Mouse (Mus musculus) limb, embryonic 11.5 days (tissue): ENCODE data around the gene Kdelr3. TPM values are rescaled to one million over a fixed set of nuclear protein-coding genes. Genes with fewer than 3 reads are reported as not detected.
A peak's percentile ranks its signal among the peaks of the same experiment; 100 is the strongest.

Experiments
- ATAC-seq: fragments of 200-750 bp; cut with Nextera tagmentation; 2 replicates; pipeline ENCODE4 v1.8.0; 2017; ENCODE audit warnings: low read depth; ENCODE audit not compliant: insufficient number of reproducible peaks, low FRiP score, low TSS enrichment
- DNase-seq: peaks from one replicate; pipeline ENCODE4 v3.0.0-alpha.2; 2015; ENCODE audit warnings: low spot score
- H3K27ac ChIP-seq: fragments of 300-500 bp; sonication (generic); replicated peaks from 2 replicates; pipeline ENCODE4 v1.5.1; 2014; ENCODE audit warnings: low read depth, mild to moderate bottlenecking, low read length
- H3K27me3 ChIP-seq: fragments of 300-500 bp; sonication (generic); 2 replicates; pipeline ENCODE4 v1.6.1; 2014; ENCODE audit warnings: mild to moderate bottlenecking, low read length, mixed read lengths; ENCODE audit not compliant: control insufficient read depth, insufficient read depth
- H3K36me3 ChIP-seq: fragments of 300-500 bp; sonication (generic); 2 replicates; pipeline ENCODE4 v1.6.1; 2014; ENCODE audit warnings: mild to moderate bottlenecking, low read length, moderate library complexity, mixed read lengths; ENCODE audit not compliant: control insufficient read depth, insufficient read depth
- H3K4me1 ChIP-seq: fragments of 300-500 bp; sonication (generic); 2 replicates; pipeline ENCODE4 v1.6.1; 2014; ENCODE audit warnings: low read length, mixed read lengths; ENCODE audit not compliant: control insufficient read depth, insufficient read depth
- H3K4me2 ChIP-seq: fragments of 300-500 bp; sonication (generic); 2 replicates; pipeline ENCODE4 v1.6.1; 2014; ENCODE audit warnings: low read depth, mild to moderate bottlenecking, moderate library complexity; ENCODE audit not compliant: severe bottlenecking
- H3K4me3 ChIP-seq: fragments of 300-500 bp; sonication (generic); 2 replicates; pipeline ENCODE4 v1.5.1; 2014; ENCODE audit warnings: low read depth, low read length
- H3K9ac ChIP-seq: fragments of 300-500 bp; sonication (generic); 2 replicates; pipeline ENCODE4 v1.6.1; 2014; ENCODE audit warnings: mild to moderate bottlenecking, low read length
- H3K9me3 ChIP-seq: fragments of 300-500 bp; sonication (generic); 2 replicates; pipeline ENCODE4 v1.6.1; 2016; ENCODE audit warnings: low read length; ENCODE audit not compliant: control insufficient read depth
- WGBS: fragments of 180-500 bp; shearing (Covaris S2); extraction: QIAGEN DNeasy Blood & Tissue Kit; methylation state at CpG from one replicate; pipeline ENCODE4 v1.1.7; 2014; 5-methylcytosine and 5-hydroxymethylcytosine counted together
- polyA plus RNA-seq: library from polyadenylated mRNA; unstranded; fragments of >200 nt; fragmentation: Nextera tagmentation; extraction: Ambion mirVana; gene quantifications from 2 replicates; pipeline ENCODE4 v1.2.1, GENCODE M21; 2014

Kdelr3 gene
- polyA plus RNA-seq, 1 experiment from 2014 or later: 11.4 TPM

DNA sequence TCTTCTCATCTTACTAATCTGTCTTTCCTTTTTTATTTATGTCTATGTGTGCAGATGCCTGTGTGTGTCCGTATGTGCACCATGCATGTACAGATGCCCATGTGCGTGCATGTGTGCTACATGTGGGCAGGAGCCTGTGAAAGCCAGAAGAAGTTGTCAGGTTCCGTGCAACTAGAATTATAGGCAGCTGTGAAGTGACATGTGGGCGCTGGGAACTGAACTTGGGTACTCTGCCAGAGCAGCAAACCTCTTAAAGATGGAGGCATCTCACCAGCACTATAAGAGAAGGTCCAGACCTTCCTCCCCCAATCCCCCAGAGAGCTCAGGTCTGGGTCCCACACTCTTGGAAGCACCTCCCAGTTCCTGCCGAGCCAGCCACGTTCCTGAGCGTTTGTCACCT lies 9.8 kb upstream of the Kdelr3 start:
- H3K9me3 ChIP-seq: no peaks in the 10 kb centered on the region
- peaks cover 82% of the 10 kb centered on the region for H3K27me3 ChIP-seq
- WGBS: 29% methylated on average over 7 of the region's 7 CpGs
- H3K4me2 ChIP-seq: no peak overlapping the region
- ATAC-seq: no peak
- no peak overlapping the region for H3K9ac ChIP-seq
- no peak overlapping the region for H3K4me3 ChIP-seq
- H3K27ac ChIP-seq: no peak overlapping the region
- H3K36me3 ChIP-seq: no peaks in the 10 kb centered on the region
- peaks cover 11% of the 10 kb centered on the region for H3K4me1 ChIP-seq
- DNase-seq: no peak

DNA sequence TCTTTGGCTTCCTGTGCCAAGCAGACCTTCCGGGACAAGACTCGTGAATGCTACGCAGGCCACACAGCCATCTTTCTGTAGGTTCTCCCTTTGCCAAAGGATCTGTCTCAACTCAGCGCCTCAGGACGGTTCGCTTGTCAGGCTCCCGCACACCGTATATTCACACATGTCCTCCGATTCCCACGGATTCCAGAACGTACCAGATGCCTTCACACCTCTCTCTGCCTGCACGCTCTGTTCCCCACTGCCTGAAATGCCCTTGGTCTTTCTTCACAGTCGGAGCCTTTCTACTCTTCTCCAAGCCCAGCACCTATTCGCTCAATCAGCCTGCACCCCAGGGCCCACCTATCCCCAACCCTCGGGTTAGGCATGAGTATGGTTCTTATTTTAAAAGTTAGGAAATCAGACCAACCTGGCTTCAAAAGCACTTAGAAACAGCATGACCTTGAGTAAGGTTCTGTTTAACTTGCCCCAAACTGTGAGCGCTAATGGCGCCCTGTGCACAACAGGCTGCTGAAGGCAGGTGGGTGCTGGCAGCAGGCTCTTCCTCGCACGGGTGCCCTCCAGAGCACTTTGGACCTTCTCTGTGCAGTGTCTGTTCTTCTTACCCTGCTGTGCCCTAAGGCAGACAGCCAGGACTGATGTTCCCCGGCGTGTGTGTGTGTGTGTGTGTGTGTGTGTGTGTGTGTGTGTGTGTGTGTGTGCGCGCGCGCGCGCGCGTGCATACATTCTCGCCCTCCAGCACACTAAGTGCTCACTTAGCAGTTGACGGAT lies 9.0 kb upstream of the Kdelr3 start:
- DNase-seq (no peak), ATAC-seq (no peak)
- H3K27me3 ChIP-seq: peaks cover 78% of the 10 kb centered on the region
- no peaks in the 10 kb centered on the region for H3K36me3 ChIP-seq
- H3K27ac ChIP-seq: no peak overlapping the region
- no peak overlapping the region for H3K4me2 ChIP-seq
- no peak overlapping the region for H3K4me3 ChIP-seq
- peaks cover 13% of the 10 kb centered on the region for H3K4me1 ChIP-seq
- WGBS: 51% methylated on average over 31 of the region's 31 CpGs
- H3K9me3 ChIP-seq: no peaks in the 10 kb centered on the region
- H3K9ac ChIP-seq: no peak overlapping the region

DNA sequence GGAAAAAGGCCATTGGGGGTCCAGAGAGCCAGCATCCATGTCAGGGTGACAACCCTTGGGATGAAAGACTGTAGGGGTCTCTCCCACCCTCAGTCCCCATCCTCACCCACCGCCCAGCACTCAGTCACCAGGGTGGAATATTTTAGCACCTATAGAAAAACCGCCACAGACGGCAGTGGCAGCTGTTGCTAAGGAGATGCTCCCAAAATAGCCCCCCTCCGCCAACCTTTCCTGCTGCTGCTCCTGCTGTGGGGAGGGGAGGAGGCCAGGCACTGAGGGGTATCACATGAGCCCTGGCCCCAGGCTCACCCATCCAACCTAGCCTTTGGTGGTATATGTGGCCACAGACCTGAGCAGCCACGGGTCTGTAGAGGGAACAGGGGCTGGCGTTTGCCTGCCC lies 6.2 kb upstream of the Kdelr3 start:
- Histone ChIP-seq H3K4me3 (no peak overlapping the region), H3K4me1 (peaks cover 16% of the 10 kb centered on the region), H3K9ac (no peak overlapping the region; the same call in 1 of the 2 replicates), H3K36me3 (no peaks in the 10 kb centered on the region), H3K27me3 (peaks cover 71% of the 10 kb centered on the region), H3K27ac (no peak overlapping the region), H3K4me2 (no peak overlapping the region), H3K9me3 (no peaks in the 10 kb centered on the region)
- ATAC-seq (no peak), DNase-seq (no peak)
- WGBS: 38% methylated on average over 6 of the region's 6 CpGs

DNA sequence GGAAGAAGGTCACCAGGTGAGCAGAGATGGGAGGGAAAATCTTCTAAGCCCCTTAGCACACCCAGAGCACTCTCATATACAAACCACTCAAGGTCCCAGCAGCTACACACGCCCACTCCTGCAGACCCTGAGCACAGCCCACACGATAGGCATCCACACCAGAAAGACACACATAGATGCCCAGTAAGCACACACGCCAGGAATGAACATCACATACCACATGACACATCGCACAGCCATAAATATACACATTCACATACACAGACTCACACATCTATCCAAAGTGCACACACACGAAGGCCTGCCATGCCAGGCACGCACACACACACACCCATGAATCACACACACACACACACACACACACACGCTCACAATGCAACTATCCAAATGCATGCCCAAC lies 5.8 kb upstream of the Kdelr3 start:
- WGBS: 81% methylated on average over 7 of the region's 7 CpGs
- Histone ChIP-seq H3K9ac (no peak overlapping the region), H3K27me3 (peaks cover 71% of the 10 kb centered on the region)

DNA sequence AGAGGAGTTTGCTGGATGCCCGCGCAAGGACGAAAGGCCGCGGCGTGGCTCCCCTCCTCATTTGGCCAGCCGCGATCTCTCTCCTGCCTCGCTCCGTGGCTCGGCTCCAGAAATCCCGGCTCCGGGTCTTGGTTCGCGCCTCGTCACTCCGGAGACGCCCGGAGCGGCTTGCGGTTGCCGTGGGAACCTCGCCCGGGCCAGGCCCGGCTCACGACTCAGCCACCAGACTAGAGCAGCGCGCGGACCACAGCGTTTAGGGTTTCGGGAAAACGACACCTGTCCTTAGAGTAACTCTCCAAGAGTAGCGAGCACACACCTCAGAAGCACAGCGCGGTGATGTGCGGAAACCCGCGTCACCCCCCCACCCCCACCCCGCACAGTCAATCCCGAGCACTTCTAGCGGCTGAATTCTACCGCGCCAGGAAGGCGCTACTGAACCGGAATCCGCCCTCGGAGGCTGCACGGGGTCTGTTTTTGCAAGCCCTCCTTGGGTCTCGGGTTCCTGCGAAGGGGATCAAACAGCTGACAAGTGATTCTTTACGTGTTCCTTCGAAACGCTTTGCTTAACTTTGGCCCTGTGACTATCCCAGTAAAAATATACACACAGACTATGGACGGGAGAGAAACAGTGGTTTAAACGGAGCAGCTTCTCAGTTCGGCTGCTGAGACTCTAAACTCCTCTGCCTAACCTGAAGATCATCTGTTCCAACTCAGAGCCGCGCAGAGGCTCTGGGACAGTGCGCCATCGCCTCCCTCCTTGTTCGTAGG lies 4.5 kb upstream of the Kdelr3 start:
- Histone ChIP-seq H3K36me3 (no peaks in the 10 kb centered on the region), H3K27ac (no peak overlapping the region), H3K27me3 (peaks cover 66% of the 10 kb centered on the region), H3K4me2 (peak overlapping the region; percentile 49), H3K9me3 (no peaks in the 10 kb centered on the region), H3K4me3 (peak overlapping the region; percentile 25), H3K9ac (no peak overlapping the region), H3K4me1 (peaks cover 12% of the 10 kb centered on the region)
- whole genome bisulfite sequencing: 1% methylated on average over 61 of the region's 61 CpGs
- DNase-seq: peak; percentile 87
- peak; percentile 55 for ATAC-seq

More for the DNA sequence above, 5.8 kb upstream of the Kdelr3 start:
- Histone ChIP-seq H3K9me3 (no peaks in the 10 kb centered on the region), H3K36me3 (no peaks in the 10 kb centered on the region), H3K4me3 (no peak overlapping the region), H3K4me2 (no peak overlapping the region), H3K27ac (no peak overlapping the region), H3K4me1 (peaks cover 13% of the 10 kb centered on the region)
- DNase-seq (no peak), ATAC-seq (no peak)

DNA sequence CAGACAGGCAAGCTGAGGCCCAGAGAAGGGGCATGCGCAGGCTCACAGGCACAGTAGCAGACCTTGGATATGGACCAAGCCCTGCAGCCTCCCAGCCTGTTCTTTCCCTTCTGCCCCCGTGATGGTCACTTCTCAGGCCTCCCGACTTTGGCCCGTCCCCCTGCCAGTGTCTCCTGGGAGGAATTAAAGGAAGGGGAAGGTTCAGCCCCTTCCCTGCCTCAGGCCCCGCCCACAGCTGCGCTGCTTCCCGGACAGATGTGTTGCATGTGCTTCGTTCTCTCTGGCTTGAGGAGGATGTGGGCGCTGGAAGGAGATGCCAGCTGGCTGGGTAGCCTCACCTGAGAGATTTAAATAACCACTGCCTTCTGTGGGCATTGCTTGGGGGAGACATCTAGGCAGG lies 2.3 kb upstream of the Kdelr3 start:
- H3K9ac ChIP-seq: no peak overlapping the region
- DNase-seq: peak; percentile 58
- H3K4me1 ChIP-seq: peaks cover 12% of the 10 kb centered on the region
- H3K4me2 ChIP-seq: 0 out of 2 replicates have a peak overlapping the region, but pooled peaks have one; percentile 7
- WGBS: 7% methylated on average over 9 of the region's 9 CpGs
- H3K27me3 ChIP-seq: peaks cover 62% of the 10 kb centered on the region
- H3K4me3 ChIP-seq: no peak overlapping the region
- no peaks in the 10 kb centered on the region for H3K36me3 ChIP-seq
- ATAC-seq: no peak
- H3K27ac ChIP-seq: no peak overlapping the region
- no peaks in the 10 kb centered on the region for H3K9me3 ChIP-seq

DNA sequence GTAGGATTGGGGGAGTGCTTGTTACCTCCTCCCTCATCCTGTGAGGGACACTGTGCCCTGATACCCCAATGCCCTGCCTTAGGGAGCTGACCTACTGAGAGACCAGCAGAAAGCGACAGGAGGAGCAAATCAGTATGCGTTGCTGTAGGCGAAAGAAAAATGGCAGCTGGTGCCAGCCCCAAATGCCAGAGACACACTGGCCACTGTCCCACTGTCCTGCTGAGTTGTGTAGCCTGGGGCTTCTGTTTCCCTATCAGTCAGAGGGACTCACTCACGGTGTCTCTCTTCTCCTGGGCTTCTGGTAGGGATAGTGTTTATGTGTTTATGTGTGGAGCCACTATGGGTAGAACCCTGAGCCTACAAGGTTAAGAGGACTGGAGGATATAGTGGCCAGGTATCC lies 1.5 kb downstream of the Kdelr3 start:
- H3K4me3 ChIP-seq: no peak overlapping the region
- H3K9ac ChIP-seq: no peak overlapping the region
- no peaks in the 10 kb centered on the region for H3K9me3 ChIP-seq
- H3K4me2 ChIP-seq: no peak overlapping the region
- H3K27ac ChIP-seq: no peak overlapping the region
- 72% methylated on average over 4 of the region's 4 CpGs for whole genome bisulfite sequencing
- DNase-seq: no peak
- H3K36me3 ChIP-seq: no peaks in the 10 kb centered on the region
- H3K27me3 ChIP-seq: peaks cover 42% of the 10 kb centered on the region
- ATAC-seq: no peak
- H3K4me1 ChIP-seq: peaks cover 4% of the 10 kb centered on the region; the same call in 1 of the 2 replicates

DNA sequence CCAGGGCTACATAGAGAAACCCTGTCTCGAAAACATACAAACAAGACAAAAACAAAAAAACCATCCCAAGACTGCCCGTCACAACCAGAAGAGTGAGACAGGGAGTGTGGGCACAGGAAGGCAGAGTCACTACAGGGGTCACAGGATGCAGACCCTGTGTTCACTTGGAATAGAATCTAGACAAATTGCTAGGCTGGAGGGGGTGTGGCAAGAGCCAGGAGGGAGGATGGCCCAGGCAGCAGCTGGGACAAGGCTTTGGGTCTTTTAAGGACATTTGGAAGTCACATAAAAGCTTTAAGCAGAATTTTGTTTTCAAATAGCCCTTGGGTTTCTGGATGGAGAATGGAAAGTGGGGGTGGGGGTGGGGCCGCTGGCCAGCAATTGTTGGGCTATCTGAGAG lies 2.4 kb downstream of the Kdelr3 start:
- Histone ChIP-seq H3K9me3 (no peaks in the 10 kb centered on the region), H3K9ac (no peak overlapping the region), H3K27me3 (peaks cover 37% of the 10 kb centered on the region), H3K4me1 (peaks cover 4% of the 10 kb centered on the region; the same call in 1 of the 2 replicates), H3K4me3 (no peak overlapping the region), H3K27ac (no peak overlapping the region), H3K36me3 (no peaks in the 10 kb centered on the region), H3K4me2 (no peak overlapping the region)
- no peak for DNase-seq
- ATAC-seq: no peak
- 81% methylated on average over 3 of the region's 3 CpGs for WGBS
